Mouse (Mus musculus): ENCODE results near the gene Ap1s3. TPM values are rescaled to one million over a fixed set of nuclear protein-coding genes. Genes with fewer than 3 reads are reported as not detected.

Gene Ap1s3
- total and polyA plus RNA-seq, 3 experiments, result 0.20 to 2.9 (median 0.29) TPM

- TF ChIP-seq EP300 (IDR thresholded peaks at IDR 0.05; ENCODE audit: insufficient read depth, low read depth, low read length), result no peak
- TF ChIP-seq CTCF (IDR thresholded peaks at IDR 0.05), result no peak
- TF ChIP-seq POLR2A (IDR thresholded peaks at IDR 0.05; ENCODE audit: insufficient read depth, low read depth, low read length), result no peak
- Histone ChIP-seq H3K36me3 (ENCODE audit: control insufficient read depth, insufficient read depth, low read length) (no peaks in the 10 kb centered on the region), H3K4me1 (ENCODE audit: control insufficient read depth, insufficient read depth, low read length) (no peaks in the 10 kb centered on the region), H3K27ac (no peak overlapping the region), H3K79me2 (replicated peaks; ENCODE audit: control insufficient read depth, insufficient read depth, low read length) (no peaks in the 10 kb centered on the region), H3K4me3 (no peak overlapping the region), H3K27me3 (ENCODE audit: control insufficient read depth, insufficient read depth, low read length) (no peaks in the 10 kb centered on the region), H3K9ac (ENCODE audit: low read depth, low read length) (no peak overlapping the region)
- 78% methylated on average over 7 of the region's 7 CpGs for WGBS
- intact Hi-C loops (cut with DNase I), result no loop called here
- no peak for DNase-seq
Measured at GRCm38 (mm10) chr1:79659598-79659997, 12.2 kb downstream of the Ap1s3 start.

DNA sequence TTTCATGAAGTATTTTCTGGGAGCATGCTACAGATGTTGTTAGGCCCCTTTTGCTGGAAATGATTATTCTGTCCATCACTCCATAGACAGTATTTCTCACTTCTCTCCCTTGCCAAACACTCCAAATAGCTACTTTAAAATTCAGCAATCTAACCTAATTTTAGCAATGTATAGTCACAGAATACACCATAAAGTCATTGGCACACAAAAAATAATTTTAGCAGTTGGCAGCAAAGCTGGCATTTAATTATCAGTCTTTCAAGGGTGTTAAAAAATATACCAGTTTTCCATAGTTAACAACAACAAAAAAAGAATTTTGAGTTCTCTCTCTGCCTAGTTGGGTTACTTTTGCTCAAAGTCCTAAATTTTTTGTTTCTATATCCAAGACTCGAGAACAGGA, 14.4 kb downstream of the Ap1s3 start:
- H3K4me3 ChIP-seq, result no peak overlapping the region
- no peak overlapping the region for H3K9ac ChIP-seq (ENCODE audit: low read depth, low read length)
- no peak for DNase-seq
- intact Hi-C loops (cut with DNase I), result no loop called here
- H3K79me2 ChIP-seq (replicated peaks; ENCODE audit: control insufficient read depth, insufficient read depth, low read length), result no peaks in the 10 kb centered on the region
- 68% methylated on average over 1 of the region's 1 CpGs for WGBS
- H3K4me1 ChIP-seq (ENCODE audit: control insufficient read depth, insufficient read depth, low read length), result no peaks in the 10 kb centered on the region
- H3K27ac ChIP-seq, result no peak overlapping the region
- no peaks in the 10 kb centered on the region for H3K27me3 ChIP-seq (ENCODE audit: control insufficient read depth, insufficient read depth, low read length)
- no peaks in the 10 kb centered on the region for H3K36me3 ChIP-seq (ENCODE audit: control insufficient read depth, insufficient read depth, low read length)
- TF ChIP-seq EP300 (IDR thresholded peaks at IDR 0.05; ENCODE audit: insufficient read depth, low read depth, low read length), result no peak
- TF ChIP-seq CTCF (IDR thresholded peaks at IDR 0.05), result no peak
- TF ChIP-seq POLR2A (IDR thresholded peaks at IDR 0.05; ENCODE audit: insufficient read depth, low read depth, low read length), result no peak

DNA sequence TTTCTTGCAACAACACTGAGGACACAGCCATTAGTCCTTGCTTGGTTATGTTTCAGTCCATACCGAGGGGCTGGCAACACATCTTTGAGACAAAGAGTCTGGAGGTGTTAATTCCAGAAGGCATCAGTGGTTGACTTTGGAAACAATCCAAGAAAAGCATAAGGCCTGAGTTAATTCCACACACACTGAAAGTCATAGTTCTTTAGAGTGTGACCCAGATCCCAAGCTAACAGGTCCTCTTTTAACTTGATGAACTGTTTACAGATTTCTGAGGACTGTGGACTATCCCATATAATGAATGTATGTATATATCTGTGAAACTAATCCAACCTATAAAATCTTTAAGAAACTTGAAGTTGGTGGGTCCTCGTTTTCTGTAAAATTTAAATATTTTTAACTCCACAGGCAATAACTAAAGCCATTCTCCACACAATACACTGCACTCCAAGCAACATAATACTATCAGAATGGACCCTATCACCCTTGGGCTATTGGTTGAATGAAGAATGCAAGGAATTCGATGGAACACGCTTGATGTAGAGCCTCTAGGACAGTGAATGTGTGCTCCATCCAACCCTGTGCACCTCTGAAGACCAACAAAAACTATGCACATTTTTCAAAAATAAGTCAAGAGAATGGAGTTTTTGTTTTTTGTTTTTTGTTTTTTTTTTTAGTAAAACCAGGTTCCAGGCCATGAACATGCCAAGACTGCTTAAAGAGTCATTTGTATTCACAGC, 15.8 kb downstream of the Ap1s3 start:
- Histone ChIP-seq H3K4me1 (ENCODE audit: control insufficient read depth, insufficient read depth, low read length) (no peaks in the 10 kb centered on the region), H3K79me2 (replicated peaks; ENCODE audit: control insufficient read depth, insufficient read depth, low read length) (no peaks in the 10 kb centered on the region), H3K36me3 (ENCODE audit: control insufficient read depth, insufficient read depth, low read length) (no peaks in the 10 kb centered on the region), H3K27ac (no peak overlapping the region), H3K27me3 (ENCODE audit: control insufficient read depth, insufficient read depth, low read length) (no peaks in the 10 kb centered on the region), H3K4me3 (no peak overlapping the region), H3K9ac (ENCODE audit: low read depth, low read length) (no peak overlapping the region)
- DNase-seq, result no peak
- no peak for TF ChIP-seq POLR2A (IDR thresholded peaks at IDR 0.05; ENCODE audit: insufficient read depth, low read depth, low read length)
- TF ChIP-seq CTCF (IDR thresholded peaks at IDR 0.05), result no peak
- no peak for TF ChIP-seq EP300 (IDR thresholded peaks at IDR 0.05; ENCODE audit: insufficient read depth, low read depth, low read length)
- intact Hi-C loops (cut with DNase I), result no loop called here
- 52% methylated on average over 4 of the region's 4 CpGs for WGBS

GRCm38 (mm10) chr1:79654948-79655347, 16.8 kb downstream of the Ap1s3 start:
- TF ChIP-seq CTCF (IDR thresholded peaks at IDR 0.05) (no peak), EP300 (IDR thresholded peaks at IDR 0.05; ENCODE audit: insufficient read depth, low read depth, low read length) (no peak)
- Histone ChIP-seq H3K27ac (no peak overlapping the region), H3K9ac (ENCODE audit: low read depth, low read length) (no peak overlapping the region), H3K36me3 (ENCODE audit: control insufficient read depth, insufficient read depth, low read length) (no peaks in the 10 kb centered on the region), H3K4me1 (ENCODE audit: control insufficient read depth, insufficient read depth, low read length) (no peaks in the 10 kb centered on the region), H3K4me3 (no peak overlapping the region), H3K27me3 (ENCODE audit: control insufficient read depth, insufficient read depth, low read length) (no peaks in the 10 kb centered on the region), H3K79me2 (replicated peaks; ENCODE audit: control insufficient read depth, insufficient read depth, low read length) (no peaks in the 10 kb centered on the region)
- 95% methylated on average over 2 of the region's 2 CpGs for WGBS
- intact Hi-C loops (cut with DNase I), result no loop called here
- no peak for DNase-seq

DNA sequence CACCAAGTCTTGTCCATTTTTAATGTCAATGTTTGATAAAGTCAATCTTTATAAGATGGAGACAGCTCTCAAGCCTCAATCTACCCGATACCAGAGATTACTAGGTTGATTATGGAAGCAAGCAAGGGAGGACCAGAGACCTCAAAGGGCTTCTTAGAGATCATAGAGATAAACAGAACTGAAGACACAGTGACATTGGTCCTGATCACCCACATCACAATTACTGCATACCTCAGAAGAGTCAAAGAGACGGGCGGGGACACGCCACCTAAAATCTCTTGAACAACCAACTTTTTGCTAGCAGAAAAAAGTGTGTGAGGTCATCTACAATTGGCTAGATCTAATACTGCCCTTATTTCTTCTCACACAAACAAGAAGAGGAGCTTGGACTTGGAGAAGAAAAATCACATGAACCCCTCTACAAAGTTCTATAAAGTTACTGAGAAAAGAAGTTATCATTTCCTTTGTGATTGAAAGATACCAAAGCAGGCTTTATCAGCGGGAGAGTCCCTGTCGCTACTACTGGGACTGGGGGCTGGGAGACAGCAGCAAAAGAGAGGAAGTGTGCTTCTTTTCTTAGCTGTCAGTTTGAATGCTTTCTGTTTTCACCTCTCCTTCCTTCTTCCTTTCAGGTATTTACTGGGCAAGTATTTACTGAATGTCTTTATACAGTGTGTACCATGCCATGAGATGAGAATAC, 28.2 kb downstream of the Ap1s3 start:
- intact Hi-C loops (cut with DNase I), result loop anchor here (10.0 kb wide), 1 partner anchor 1109 kb away; no protein-coding TSS in a partner anchor
- Histone ChIP-seq H3K27me3 (ENCODE audit: control insufficient read depth, insufficient read depth, low read length) (no peaks in the 10 kb centered on the region), H3K79me2 (replicated peaks; ENCODE audit: control insufficient read depth, insufficient read depth, low read length) (no peaks in the 10 kb centered on the region), H3K36me3 (ENCODE audit: control insufficient read depth, insufficient read depth, low read length) (no peaks in the 10 kb centered on the region), H3K4me3 (no peak overlapping the region), H3K9ac (ENCODE audit: low read depth, low read length) (no peak overlapping the region), H3K27ac (no peak overlapping the region), H3K4me1 (ENCODE audit: control insufficient read depth, insufficient read depth, low read length) (no peaks in the 10 kb centered on the region; the same call in 1 of the 2 replicates)
- TF ChIP-seq CTCF (IDR thresholded peaks at IDR 0.05) (no peak), POLR2A (IDR thresholded peaks at IDR 0.05; ENCODE audit: insufficient read depth, low read depth, low read length) (no peak)
- WGBS, result 68% methylated on average over 6 of the region's 6 CpGs
- no peak for DNase-seq

DNA sequence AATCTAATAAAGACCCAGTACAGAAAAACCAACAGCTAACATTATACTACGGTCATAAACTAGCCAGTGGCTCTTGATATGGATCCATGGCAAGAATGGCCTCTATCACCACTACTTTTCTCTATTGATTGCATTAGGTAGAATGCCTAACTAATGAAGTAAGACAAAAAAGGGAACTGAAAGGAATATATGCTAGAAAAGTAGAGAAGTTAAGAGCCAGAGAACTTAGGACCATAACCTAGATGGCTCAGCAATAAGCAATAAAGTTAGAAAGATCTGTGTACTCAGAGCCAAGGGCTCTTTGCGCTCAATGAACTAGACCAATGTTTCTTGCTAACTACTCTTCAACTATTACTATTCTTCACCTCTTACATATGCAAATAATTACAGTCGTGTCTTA, 29.1 kb downstream of the Ap1s3 start:
- H3K36me3 ChIP-seq (ENCODE audit: control insufficient read depth, insufficient read depth, low read length), result no peaks in the 10 kb centered on the region
- H3K4me1 ChIP-seq (ENCODE audit: control insufficient read depth, insufficient read depth, low read length), result no peaks in the 10 kb centered on the region; the same call in 1 of the 2 replicates
- H3K4me3 ChIP-seq, result no peak overlapping the region
- TF ChIP-seq EP300 (IDR thresholded peaks at IDR 0.05; ENCODE audit: insufficient read depth, low read depth, low read length) (no peak), CTCF (IDR thresholded peaks at IDR 0.05) (no peak), POLR2A (IDR thresholded peaks at IDR 0.05; ENCODE audit: insufficient read depth, low read depth, low read length) (no peak)
- WGBS, result 95% methylated on average over 3 of the region's 3 CpGs
- intact Hi-C loops (cut with DNase I), result loop anchor here (10.0 kb wide), 1 partner anchor 1108 kb away; no protein-coding TSS in a partner anchor
- no peak overlapping the region for H3K9ac ChIP-seq (ENCODE audit: low read depth, low read length)
- H3K79me2 ChIP-seq (replicated peaks; ENCODE audit: control insufficient read depth, insufficient read depth, low read length), result no peaks in the 10 kb centered on the region
- no peak for DNase-seq
- no peak overlapping the region for H3K27ac ChIP-seq
- no peaks in the 10 kb centered on the region for H3K27me3 ChIP-seq (ENCODE audit: control insufficient read depth, insufficient read depth, low read length)
